Mouse (Mus musculus): ENCODE data around the gene Gm20498.
"Not testable (repeated sequence)": the region's sequence is repeated elsewhere in the genome, so short reads cannot be mapped to it uniquely, and the experiment has no call there.

DNA sequence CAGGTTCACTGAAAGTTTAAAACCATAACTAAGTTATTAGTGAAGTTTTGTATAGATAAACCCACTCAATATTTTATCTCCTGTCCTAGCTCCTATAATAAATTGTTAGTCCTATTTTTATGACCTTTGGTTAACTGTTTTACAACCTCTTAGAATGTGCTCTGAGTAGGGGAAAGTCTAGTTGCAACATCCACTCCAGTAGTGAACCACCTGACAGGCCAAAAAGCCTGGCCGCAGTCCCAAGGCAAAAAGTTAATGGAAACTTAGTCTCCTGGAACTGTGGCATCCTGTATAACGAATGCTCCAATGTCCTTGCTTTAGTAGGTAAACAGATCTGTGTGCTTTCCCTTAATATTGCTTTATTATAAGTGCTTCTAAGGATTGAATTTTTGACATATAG, 97.9 kb downstream of the Gm20498 start:
- TF ChIP-seq POLR2AphosphoS2 (IDR thresholded peaks at IDR 0.05; ENCODE audit: insufficient read length, low read depth); MAX (IDR thresholded peaks at IDR 0.05; ENCODE audit: low read depth); POLR2A (IDR thresholded peaks at IDR 0.05; ENCODE audit: insufficient read length, low read depth); MYOG (IDR thresholded peaks at IDR 0.05; ENCODE audit: control insufficient read depth in 1 of 3, insufficient read depth in 1 of 3, insufficient read length in 2 of 3, low read depth in 2 of 3); E2F4 (IDR thresholded peaks at IDR 0.05; ENCODE audit: insufficient read depth): not testable (repeated sequence)

Data from myocyte (in vitro differentiated cells).